Mouse (Mus musculus): ENCODE data around the gene Eif4g3. TPM values are rescaled to one million over a fixed set of nuclear protein-coding genes. Genes with fewer than 3 reads are reported as not detected.

Gene Eif4g3
- polyA plus RNA-seq, 1 experiment from 2014 or later: 97.4 TPM

GRCm38 (mm10) chr4:138100456-138100855 is 107.6 kb downstream of the Eif4g3 start:
- WGBS (ENCODE audit: missing documents): 93% methylated on average over 7 of the region's 7 CpGs
- H3K36me3 ChIP-seq (ENCODE audit: inconsistent target): peaks cover 83% of the 10 kb centered on the region

GRCm38 (mm10) chr4:138101795-138102194 is 109.0 kb downstream of the Eif4g3 start:
- Histone ChIP-seq H3K27ac (no peak overlapping the region), H3K79me2 (ENCODE audit: inconsistent target) (no peaks in the 10 kb centered on the region), H3K36me3 (ENCODE audit: inconsistent target) (peaks cover 90% of the 10 kb centered on the region), H3K4me3 (ENCODE audit: inconsistent target) (no peak overlapping the region)
- 93% methylated on average over 10 of the region's 10 CpGs for WGBS (ENCODE audit: missing documents)

More at GRCm38 (mm10) chr4:138100456-138100855, 107.6 kb downstream of the Eif4g3 start:
- no peaks in the 10 kb centered on the region for H3K79me2 ChIP-seq (ENCODE audit: inconsistent target)
- no peak overlapping the region for H3K4me3 ChIP-seq (ENCODE audit: inconsistent target)
- H3K27ac ChIP-seq: no peak overlapping the region

DNA sequence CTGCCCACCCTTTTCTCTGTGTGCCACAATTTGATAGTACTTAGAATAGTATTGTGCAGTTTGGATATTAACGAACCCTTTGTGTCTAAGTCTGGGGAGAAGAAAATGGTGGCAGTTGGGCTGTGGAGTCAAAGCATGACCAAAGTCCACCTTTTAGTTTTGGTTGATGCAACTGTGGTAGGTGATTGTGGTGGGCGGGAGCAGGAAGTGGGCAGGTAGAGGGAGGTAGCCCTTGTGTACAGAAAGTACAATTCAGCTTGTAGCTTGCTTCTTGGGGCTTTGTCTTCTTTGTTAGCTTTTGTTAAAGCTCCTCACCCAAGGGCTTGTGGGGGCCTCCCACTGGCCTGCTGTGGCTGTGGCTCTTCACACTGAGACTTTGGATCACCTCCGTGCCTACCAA is 109.6 kb downstream of the Eif4g3 start:
- WGBS (ENCODE audit: missing documents): 91% methylated on average over 3 of the region's 3 CpGs
- peaks cover 88% of the 10 kb centered on the region for H3K36me3 ChIP-seq (ENCODE audit: inconsistent target)
- H3K27ac ChIP-seq: no peak overlapping the region
- no peak overlapping the region for H3K4me3 ChIP-seq (ENCODE audit: inconsistent target)
- H3K79me2 ChIP-seq (ENCODE audit: inconsistent target): no peaks in the 10 kb centered on the region

- Histone ChIP-seq H3K79me2 (ENCODE audit: inconsistent target) (no peaks in the 10 kb centered on the region), H3K36me3 (ENCODE audit: inconsistent target) (peaks cover 90% of the 10 kb centered on the region), H3K4me3 (ENCODE audit: inconsistent target) (no peak overlapping the region), H3K27ac (no peak overlapping the region)
- 97% methylated on average over 3 of the region's 3 CpGs for WGBS (ENCODE audit: missing documents)
These were observed 112.1 kb downstream of the Eif4g3 start for GRCm38 (mm10) chr4:138104967-138105366.

DNA sequence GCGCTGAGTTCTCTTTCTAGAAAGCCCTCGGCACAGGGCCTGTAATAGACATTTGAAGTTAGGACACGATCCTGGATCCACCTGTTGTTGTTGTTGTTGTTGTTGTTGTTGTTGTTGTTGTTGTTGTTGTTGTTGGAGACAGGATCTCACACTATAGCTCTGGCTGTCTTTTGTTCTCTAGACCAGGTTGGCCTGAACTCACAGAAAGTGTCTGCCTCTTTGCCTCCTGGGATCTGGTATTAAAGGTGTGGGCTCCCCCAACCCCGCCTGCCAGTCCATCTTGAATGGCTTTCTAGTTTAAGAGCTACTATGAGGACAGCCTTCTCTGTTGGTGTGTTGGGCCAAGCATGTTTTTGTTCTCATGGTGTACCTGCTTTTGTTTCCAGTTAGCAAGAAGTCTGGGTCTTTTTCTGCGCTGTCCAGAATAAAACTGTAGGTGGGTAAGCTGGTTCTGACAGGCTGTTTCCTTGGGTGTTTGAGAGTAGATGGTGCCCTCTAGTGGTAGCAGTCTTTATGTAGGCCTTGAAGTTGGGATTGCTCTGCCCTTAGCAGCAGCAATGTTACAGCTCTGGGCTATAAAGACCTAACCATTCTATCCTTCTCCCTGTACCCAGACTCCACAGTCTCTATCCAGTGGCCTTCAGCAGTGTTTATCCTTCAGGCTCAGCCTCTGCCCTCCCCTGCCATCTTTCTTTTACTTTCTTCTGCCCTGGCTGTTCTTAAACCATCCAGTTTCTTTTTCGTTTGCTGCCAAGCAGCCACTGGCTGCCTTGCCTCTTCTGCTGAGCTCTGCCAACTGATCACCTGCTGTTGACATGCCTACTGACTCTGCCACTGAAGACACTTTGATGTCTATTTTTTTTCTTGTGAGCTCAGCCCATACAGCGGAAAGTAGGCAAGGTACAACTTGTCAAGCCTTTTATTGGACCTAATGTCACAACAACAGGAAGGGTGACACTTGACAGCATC is 114.9 kb downstream of the Eif4g3 start:
- 95% methylated on average over 7 of the region's 7 CpGs for WGBS (ENCODE audit: missing documents)

GRCm38 (mm10) chr4:138108541-138108940 is 115.7 kb downstream of the Eif4g3 start:
- H3K4me3 ChIP-seq (ENCODE audit: inconsistent target): no peak overlapping the region
- H3K79me2 ChIP-seq (ENCODE audit: inconsistent target): no peaks in the 10 kb centered on the region
- WGBS (ENCODE audit: missing documents): 98% methylated on average over 2 of the region's 2 CpGs
- H3K27ac ChIP-seq: no peak overlapping the region
- H3K36me3 ChIP-seq (ENCODE audit: inconsistent target): peaks cover 73% of the 10 kb centered on the region

More for the DNA sequence above, 114.9 kb downstream of the Eif4g3 start:
- no peak overlapping the region for H3K4me3 ChIP-seq (ENCODE audit: inconsistent target)
- H3K79me2 ChIP-seq (ENCODE audit: inconsistent target): no peaks in the 10 kb centered on the region
- peaks cover 74% of the 10 kb centered on the region for H3K36me3 ChIP-seq (ENCODE audit: inconsistent target)
- no peak overlapping the region for H3K27ac ChIP-seq

DNA sequence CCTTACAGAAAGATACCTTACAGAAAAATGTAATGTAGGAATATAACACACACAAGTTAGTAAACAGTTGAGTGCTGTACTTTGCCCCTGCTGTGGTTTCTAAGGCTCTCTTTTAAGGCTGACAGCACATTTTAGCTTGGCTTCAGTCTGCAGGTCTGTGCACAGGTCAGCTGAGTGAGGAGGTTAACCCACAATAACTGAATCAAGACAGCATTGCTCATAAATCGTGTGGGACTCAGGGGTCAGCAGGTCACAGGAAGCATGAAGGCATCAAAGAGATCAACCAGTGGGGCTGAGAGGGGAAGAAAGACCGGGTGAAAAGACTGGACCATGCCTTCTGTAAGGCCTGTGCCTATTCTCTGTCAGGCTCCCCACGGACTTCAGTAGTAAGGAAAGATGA is 116.5 kb downstream of the Eif4g3 start:
- Histone ChIP-seq H3K36me3 (ENCODE audit: inconsistent target) (peaks cover 73% of the 10 kb centered on the region), H3K27ac (no peak overlapping the region), H3K4me3 (ENCODE audit: inconsistent target) (no peak overlapping the region), H3K79me2 (ENCODE audit: inconsistent target) (no peaks in the 10 kb centered on the region)
- WGBS (ENCODE audit: missing documents): 79% methylated on average over 3 of the region's 3 CpGs

DNA sequence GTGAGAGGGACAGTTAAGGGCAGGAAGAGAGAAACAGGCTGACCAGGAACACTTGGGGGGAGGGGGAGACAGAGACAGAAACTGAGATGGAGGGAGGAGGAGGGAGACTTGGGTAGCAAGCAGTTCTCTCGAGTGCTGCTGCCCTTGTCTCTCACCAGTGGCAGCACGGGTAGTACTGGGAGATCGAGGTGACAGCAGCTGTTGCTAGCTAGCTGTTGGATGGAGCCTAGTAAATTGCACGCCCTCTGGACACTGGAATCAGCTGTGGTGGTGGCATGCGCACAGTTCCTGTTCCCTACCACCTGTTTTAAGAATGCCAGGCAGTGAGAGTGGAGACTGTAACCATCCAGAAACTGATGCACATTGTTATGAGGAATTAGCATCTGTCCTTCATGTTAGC is 119.0 kb downstream of the Eif4g3 start:
- peaks cover 69% of the 10 kb centered on the region for H3K36me3 ChIP-seq (ENCODE audit: inconsistent target)
- no peak overlapping the region for H3K4me3 ChIP-seq (ENCODE audit: inconsistent target)
- H3K79me2 ChIP-seq (ENCODE audit: inconsistent target): no peaks in the 10 kb centered on the region
- no peak overlapping the region for H3K27ac ChIP-seq
- whole genome bisulfite sequencing (ENCODE audit: missing documents): 84% methylated on average over 5 of the region's 5 CpGs

DNA sequence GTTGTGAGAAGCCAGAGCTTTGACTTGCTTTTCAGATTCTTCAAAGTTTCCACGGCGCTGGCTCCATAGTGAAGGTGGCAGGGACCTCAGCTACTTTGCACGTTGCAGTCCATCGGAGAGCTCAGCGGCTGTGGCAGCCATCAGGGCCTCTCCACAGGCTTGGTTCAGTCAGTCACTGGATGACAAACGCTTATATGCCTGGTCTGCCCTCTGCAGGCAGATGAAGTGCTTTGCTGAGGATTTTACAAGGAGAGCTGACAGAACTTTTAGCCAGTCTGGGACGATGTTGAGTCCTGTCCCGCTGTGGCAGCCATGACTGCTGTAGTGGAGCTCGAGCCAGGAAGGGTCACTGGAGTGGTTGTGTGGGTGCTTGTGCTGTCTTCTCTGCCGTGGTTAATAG is 126.9 kb downstream of the Eif4g3 start:
- 85% methylated on average over 10 of the region's 10 CpGs for WGBS (ENCODE audit: missing documents)
- no peak overlapping the region for H3K27ac ChIP-seq
- peaks cover 56% of the 10 kb centered on the region for H3K36me3 ChIP-seq (ENCODE audit: inconsistent target)
- H3K79me2 ChIP-seq (ENCODE audit: inconsistent target): no peaks in the 10 kb centered on the region
- no peak overlapping the region for H3K4me3 ChIP-seq (ENCODE audit: inconsistent target)

GRCm38 (mm10) chr4:138124046-138124445 is 131.2 kb downstream of the Eif4g3 start:
- H3K27ac ChIP-seq: no peak overlapping the region
- no peak overlapping the region for H3K4me3 ChIP-seq (ENCODE audit: inconsistent target)
- 94% methylated on average over 7 of the region's 7 CpGs for WGBS (ENCODE audit: missing documents)

DNA sequence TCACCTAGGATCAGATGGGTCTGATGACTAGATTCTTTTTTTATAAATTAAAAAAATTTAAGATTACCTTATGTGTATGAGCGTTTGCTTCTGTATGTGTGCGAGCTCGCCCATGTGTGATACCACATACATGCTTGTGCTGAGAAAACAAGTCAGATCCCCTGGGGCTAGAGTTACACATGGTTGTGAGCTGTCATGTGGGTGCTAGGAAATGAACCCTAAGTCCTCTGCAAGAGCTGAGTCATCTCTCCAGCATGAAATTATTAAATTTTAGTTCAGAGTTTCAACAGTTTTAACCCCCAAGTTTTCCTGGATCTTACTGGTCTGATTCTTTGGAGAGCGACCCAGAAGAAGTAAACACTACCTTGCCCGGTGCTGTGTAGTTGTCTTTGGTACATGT is 134.5 kb downstream of the Eif4g3 start:
- Histone ChIP-seq H3K36me3 (ENCODE audit: inconsistent target) (peaks cover 35% of the 10 kb centered on the region), H3K27ac (no peak overlapping the region), H3K79me2 (ENCODE audit: inconsistent target) (peaks cover 18% of the 10 kb centered on the region; the same call in 1 of the 2 replicates), H3K4me3 (ENCODE audit: inconsistent target) (no peak overlapping the region)
- 92% methylated on average over 5 of the region's 5 CpGs for WGBS (ENCODE audit: missing documents)

More at GRCm38 (mm10) chr4:138124046-138124445, 131.2 kb downstream of the Eif4g3 start:
- Histone ChIP-seq H3K79me2 (ENCODE audit: inconsistent target) (peaks cover 7% of the 10 kb centered on the region; the same call in 1 of the 2 replicates), H3K36me3 (ENCODE audit: inconsistent target) (peaks cover 53% of the 10 kb centered on the region)

DNA sequence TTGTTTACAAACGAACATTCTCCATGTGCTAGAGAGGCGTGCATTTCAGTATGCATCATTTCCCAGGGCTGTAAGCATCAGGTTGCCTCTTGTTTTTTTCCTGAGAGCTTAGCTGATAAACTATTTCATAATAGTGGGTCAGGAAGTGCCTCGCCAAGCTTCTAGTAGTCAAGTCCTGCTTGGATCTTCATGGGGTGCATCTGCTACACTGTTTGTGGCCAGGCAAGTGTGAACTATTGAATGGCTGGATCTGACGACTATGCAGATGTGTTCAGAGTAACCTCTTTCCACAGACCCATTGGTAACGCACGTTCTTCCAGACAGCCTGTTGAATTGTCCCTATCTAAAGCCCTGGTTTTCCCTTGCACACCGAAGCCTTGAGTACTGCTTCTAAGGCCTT is 135.0 kb downstream of the Eif4g3 start:
- peaks cover 38% of the 10 kb centered on the region for H3K36me3 ChIP-seq (ENCODE audit: inconsistent target)
- WGBS (ENCODE audit: missing documents): 86% methylated on average over 7 of the region's 7 CpGs
- H3K79me2 ChIP-seq (ENCODE audit: inconsistent target): peaks cover 18% of the 10 kb centered on the region; the same call in 1 of the 2 replicates
- no peak overlapping the region for H3K27ac ChIP-seq
- no peak overlapping the region for H3K4me3 ChIP-seq (ENCODE audit: inconsistent target)

GRCm38 (mm10) chr4:138130149-138130548 is 137.3 kb downstream of the Eif4g3 start:
- H3K36me3 ChIP-seq (ENCODE audit: inconsistent target): peaks cover 41% of the 10 kb centered on the region
- no peak overlapping the region for H3K4me3 ChIP-seq (ENCODE audit: inconsistent target)
- H3K27ac ChIP-seq: no peak overlapping the region
- 70% methylated on average over 2 of the region's 2 CpGs for WGBS (ENCODE audit: missing documents)
- peaks cover 18% of the 10 kb centered on the region; the same call in 1 of the 2 replicates for H3K79me2 ChIP-seq (ENCODE audit: inconsistent target)

DNA sequence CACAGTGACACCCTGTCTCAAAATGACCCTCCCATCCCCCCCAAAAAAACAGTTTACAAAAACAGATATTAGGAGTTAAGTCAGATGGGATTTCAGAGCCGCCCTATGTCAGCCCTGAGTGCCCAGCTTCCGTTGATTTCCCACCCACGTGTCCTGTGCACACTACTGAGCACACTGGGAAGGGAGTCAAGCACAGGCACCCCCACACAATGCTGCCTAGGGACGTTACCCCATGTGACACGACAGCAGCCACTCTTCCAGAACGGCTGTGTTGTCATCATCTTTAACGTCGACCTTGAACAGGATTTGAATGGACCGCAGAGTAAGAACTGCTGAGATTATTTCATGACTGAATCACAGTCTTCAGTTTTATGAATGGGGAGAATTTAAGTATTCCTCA is 138.4 kb downstream of the Eif4g3 start:
- Histone ChIP-seq H3K36me3 (ENCODE audit: inconsistent target) (peaks cover 39% of the 10 kb centered on the region), H3K27ac (no peak overlapping the region), H3K79me2 (ENCODE audit: inconsistent target) (peaks cover 18% of the 10 kb centered on the region; the same call in 1 of the 2 replicates), H3K4me3 (ENCODE audit: inconsistent target) (no peak overlapping the region)
- 92% methylated on average over 9 of the region's 9 CpGs for WGBS (ENCODE audit: missing documents)

- 88% methylated on average over 3 of the region's 3 CpGs for WGBS (ENCODE audit: missing documents)
- peaks cover 39% of the 10 kb centered on the region for H3K36me3 ChIP-seq (ENCODE audit: inconsistent target)
These were observed 138.9 kb downstream of the Eif4g3 start for GRCm38 (mm10) chr4:138131716-138132115.

More at GRCm38 (mm10) chr4:138131716-138132115, 138.9 kb downstream of the Eif4g3 start:
- no peak overlapping the region for H3K4me3 ChIP-seq (ENCODE audit: inconsistent target)
- H3K27ac ChIP-seq: no peak overlapping the region
- H3K79me2 ChIP-seq (ENCODE audit: inconsistent target): peaks cover 18% of the 10 kb centered on the region; the same call in 1 of the 2 replicates

Measured in macrophage (primary cell).